Mouse (Mus musculus) hindbrain, embryonic 12.5 days (tissue): ENCODE measurements around the gene Cyb561. TPM values are rescaled to one million over a fixed set of nuclear protein-coding genes. Genes with fewer than 3 reads are reported as not detected.

Experiments
- polyA plus RNA-seq: library from polyadenylated mRNA; unstranded; fragments of >200 nt; fragmentation: Nextera tagmentation; extraction: Ambion mirVana; gene quantifications from 2 replicates; pipeline ENCODE4 v1.2.1, GENCODE M21; 2016

Cyb561 gene
- polyA plus RNA-seq, 1 experiment from 2014 or later = 25.6 TPM

Other genes with a start within 250 kb of the Cyb561 start
- gene Ace, start 14.6 kb upstream of the Cyb561 start, polyA plus RNA-seq = 1.3 and 1.6 TPM in 2 replicates
- gene Ace3, start 41.3 kb upstream of the Cyb561 start, polyA plus RNA-seq = not detected in 2 replicates
- 0.85 and 1.2 TPM in 2 replicates for gene Kcnh6, start 54.8 kb upstream of the Cyb561 start, polyA plus RNA-seq
- 122 and 136 TPM in 2 replicates for gene Dcaf7, start 83.5 kb upstream of the Cyb561 start, polyA plus RNA-seq
- 9.0 and 9.2 TPM in 2 replicates for gene Taco1, start 112.7 kb upstream of the Cyb561 start, polyA plus RNA-seq
- gene Map3k3, start 131.3 kb upstream of the Cyb561 start, polyA plus RNA-seq = 27.0 and 27.9 TPM in 2 replicates
- gene Gm10840, start 207.5 kb upstream of the Cyb561 start, polyA plus RNA-seq = 0.93 and 1.0 TPM in 2 replicates
- 302 and 316 TPM in 2 replicates for gene Limd2, start 207.5 kb upstream of the Cyb561 start, polyA plus RNA-seq
- gene Strada, start 248.8 kb upstream of the Cyb561 start, polyA plus RNA-seq = 33.9 and 38.7 TPM in 2 replicates